Mouse (Mus musculus): ENCODE results near the gene Smyd3.
"Not testable (repeated sequence)": the region's sequence is repeated elsewhere in the genome, so short reads cannot be mapped to it uniquely, and the experiment has no call there.

Gene Smyd3

GRCm38 (mm10) chr1:179374987-179375386 is 142.9 kb downstream of the Smyd3 start:
- DNase-seq (ENCODE audit: low spot score): no peak

GRCm38 (mm10) chr1:179373911-179374310 is 143.9 kb downstream of the Smyd3 start:
- no peak for DNase-seq (ENCODE audit: low spot score)

GRCm38 (mm10) chr1:179371191-179371590 is 146.7 kb downstream of the Smyd3 start:
- DNase-seq (ENCODE audit: low spot score): no peak

GRCm38 (mm10) chr1:179368426-179369010 is 149.3 kb downstream of the Smyd3 start:
- DNase-seq (ENCODE audit: low spot score): no peak

- DNase-seq (ENCODE audit: low spot score): no peak
Measured at GRCm38 (mm10) chr1:179361481-179362466, 156.1 kb downstream of the Smyd3 start.

- no peak for DNase-seq (ENCODE audit: low spot score)
Measured at GRCm38 (mm10) chr1:179357111-179357510, 160.7 kb downstream of the Smyd3 start.

GRCm38 (mm10) chr1:179354250-179354649 is 163.6 kb downstream of the Smyd3 start:
- no peak for DNase-seq (ENCODE audit: low spot score)

- no peak for DNase-seq (ENCODE audit: low spot score)
Measured at GRCm38 (mm10) chr1:179345318-179345925, 172.4 kb downstream of the Smyd3 start.

- no peak for DNase-seq (ENCODE audit: low spot score)
Measured at GRCm38 (mm10) chr1:179343426-179343825, 174.4 kb downstream of the Smyd3 start.

- DNase-seq (ENCODE audit: low spot score): no peak
Measured at GRCm38 (mm10) chr1:179341589-179341988, 176.3 kb downstream of the Smyd3 start.

- DNase-seq (ENCODE audit: low spot score): no peak
Measured at GRCm38 (mm10) chr1:179339066-179339465, 178.8 kb downstream of the Smyd3 start.

GRCm38 (mm10) chr1:179337529-179337928 is 180.3 kb downstream of the Smyd3 start:
- no peak for DNase-seq (ENCODE audit: low spot score)

- no peak for DNase-seq (ENCODE audit: low spot score)
Measured at GRCm38 (mm10) chr1:179326965-179327308, 190.9 kb downstream of the Smyd3 start.

GRCm38 (mm10) chr1:179326262-179326964 is 191.4 kb downstream of the Smyd3 start:
- DNase-seq (ENCODE audit: low spot score): no peak

GRCm38 (mm10) chr1:179324271-179324670 is 193.6 kb downstream of the Smyd3 start:
- DNase-seq (ENCODE audit: low spot score): no peak

GRCm38 (mm10) chr1:179313618-179314017 is 204.2 kb downstream of the Smyd3 start:
- no peak for DNase-seq (ENCODE audit: low spot score)

- no peak for DNase-seq (ENCODE audit: low spot score)
Measured at GRCm38 (mm10) chr1:179309487-179309886, 208.4 kb downstream of the Smyd3 start.

GRCm38 (mm10) chr1:179302446-179303230 is 215.2 kb downstream of the Smyd3 start:
- no peak for DNase-seq (ENCODE audit: low spot score)

- DNase-seq (ENCODE audit: low spot score): no peak
Measured at GRCm38 (mm10) chr1:179295626-179296025, 222.2 kb downstream of the Smyd3 start.

- no peak for DNase-seq (ENCODE audit: low spot score)
Measured at GRCm38 (mm10) chr1:179293772-179294353, 224.0 kb downstream of the Smyd3 start.

GRCm38 (mm10) chr1:179290181-179290580 is 227.7 kb downstream of the Smyd3 start:
- DNase-seq (ENCODE audit: low spot score): not testable (repeated sequence)
